Mouse (Mus musculus): ENCODE measurements around the gene Zfp446.
A peak's percentile ranks its signal among the peaks of the same experiment; 100 is the strongest.

Gene Zfp446

GRCm38 (mm10) chr7:13025511-13026112 lies 48.0 kb downstream of the Zfp446 start:
- no peak for DNase-seq

- no peak for DNase-seq
These were observed 51.3 kb downstream of the Zfp446 start for GRCm38 (mm10) chr7:13028986-13029385.

- DNase-seq: no peak
These were observed 53.4 kb downstream of the Zfp446 start for GRCm38 (mm10) chr7:13031069-13031468.

- DNase-seq: no peak
These were observed 54.3 kb downstream of the Zfp446 start for GRCm38 (mm10) chr7:13031983-13032382.

GRCm38 (mm10) chr7:13032541-13032940 lies 54.9 kb downstream of the Zfp446 start:
- no peak for DNase-seq

GRCm38 (mm10) chr7:13033451-13034147 lies 56.0 kb downstream of the Zfp446 start:
- no peak for DNase-seq

- peak; percentile 97 for DNase-seq
These were observed 56.7 kb downstream of the Zfp446 start, which contains the start of gene Chmp2a for GRCm38 (mm10) chr7:13034148-13034977. TSS of gene Chmp2a (minus strand) at chr7:13034807.

Measured in kidney, adult 11 months (tissue).